Mouse (Mus musculus) myocyte (in vitro differentiated cells): ENCODE data around the gene Srpk3. TPM values are rescaled to one million over a fixed set of nuclear protein-coding genes. Genes with fewer than 3 reads are reported as not detected.
"Not testable (repeated sequence)": the region's sequence is repeated elsewhere in the genome, so short reads cannot be mapped to it uniquely, and the experiment has no call there.

Experiments
- H3K27me3 ChIP-seq: one replicate; pipeline ENCODE4 v1.6.1; 2011; ENCODE audit not compliant: control insufficient read depth, insufficient read depth, insufficient read length
- H3K36me3 ChIP-seq: one replicate; pipeline ENCODE4 v1.6.1; 2011; ENCODE audit not compliant: control insufficient read depth, insufficient read depth
- H3K4me2 ChIP-seq: one replicate; pipeline ENCODE4 v1.6.1; 2011; ENCODE audit warnings: low read depth, control low read depth
- H3K4me3 ChIP-seq: one replicate; pipeline ENCODE4 v1.5.1; 2011; ENCODE audit warnings: mild to moderate bottlenecking, control low read depth, moderate library complexity
- H3K79me2 ChIP-seq: one replicate; pipeline ENCODE4 v1.6.1; 2011; ENCODE audit not compliant: control insufficient read depth, insufficient read depth
- H3ac ChIP-seq: one replicate; pipeline ENCODE4 v1.6.1; 2011; ENCODE audit not compliant: control insufficient read depth, insufficient read length
- CEBPB ChIP-seq: IDR thresholded peaks from 2 replicates; pipeline ENCODE4 v1.6.1; 2011; ENCODE audit warnings: mild to moderate bottlenecking, moderate library complexity; ENCODE audit not compliant: poor library complexity, insufficient read depth, severe bottlenecking
- E2F4 ChIP-seq: IDR thresholded peaks from one replicate; pipeline ENCODE4 v1.6.1; 2011; ENCODE audit warnings: mild to moderate bottlenecking, control low read depth, moderate library complexity; ENCODE audit not compliant: insufficient read depth
- MAX ChIP-seq: IDR thresholded peaks from one replicate; pipeline ENCODE4 v1.6.1; 2011; ENCODE audit warnings: low read depth, mild to moderate bottlenecking, control low read depth
- MYOD1 ChIP-seq, 3 experiments: IDR thresholded peaks; one replicate each; pipeline ENCODE4 v1.6.1; 2011; ENCODE audit warnings: control low read depth in 2 of 3, low read depth in 2 of 3, mild to moderate bottlenecking in 2 of 3, moderate library complexity in 1 of 3; ENCODE audit not compliant: insufficient read length in 2 of 3, control insufficient read depth in 1 of 3
- MYOG ChIP-seq, 3 experiments: IDR thresholded peaks; one replicate each; pipeline ENCODE4 v1.6.1; 2011; ENCODE audit warnings: control low read depth in 2 of 3, low read depth in 2 of 3, mild to moderate bottlenecking in 2 of 3; ENCODE audit not compliant: insufficient read length in 2 of 3, control insufficient read depth in 1 of 3, insufficient read depth in 1 of 3
- POLR2A ChIP-seq: IDR thresholded peaks from one replicate; pipeline ENCODE4 v1.6.1; 2011; ENCODE audit warnings: low read depth, mild to moderate bottlenecking, control low read depth, moderate library complexity; ENCODE audit not compliant: insufficient read length
- POLR2AphosphoS2 ChIP-seq: IDR thresholded peaks from one replicate; pipeline ENCODE4 v1.6.1; 2011; ENCODE audit warnings: low read depth, control low read depth; ENCODE audit not compliant: insufficient read length
- REST ChIP-seq: IDR thresholded peaks from one replicate; pipeline ENCODE4 v1.6.1; 2011; ENCODE audit warnings: mild to moderate bottlenecking, control low read depth, moderate library complexity; ENCODE audit not compliant: insufficient read depth, insufficient read length
- SRF ChIP-seq: IDR thresholded peaks from one replicate; pipeline ENCODE4 v1.6.1; 2011; ENCODE audit warnings: low read depth; ENCODE audit not compliant: control insufficient read depth, insufficient read length
- TCF12 ChIP-seq: IDR thresholded peaks from one replicate; pipeline ENCODE4 v1.6.1; 2011; ENCODE audit warnings: mild to moderate bottlenecking, control low read depth; ENCODE audit not compliant: poor library complexity, insufficient read depth, severe bottlenecking
- TCF3 ChIP-seq: IDR thresholded peaks from one replicate; pipeline ENCODE4 v1.6.1; 2011; ENCODE audit warnings: low read depth, control low read depth; ENCODE audit not compliant: insufficient read length
- USF1 ChIP-seq: IDR thresholded peaks from one replicate; pipeline ENCODE4 v1.6.1; 2011; ENCODE audit warnings: low read depth, mild to moderate bottlenecking, control low read depth, moderate library complexity
- polyA plus RNA-seq: library from polyadenylated mRNA; unstranded; fragments of >200 nt; fragmentation: generic; extraction: Trizol; gene quantifications from one replicate; pipeline ENCODE4 v1.2.1, GENCODE M21; 2012; ENCODE audit warnings: missing spikeins

Gene Srpk3
- polyA plus RNA-seq = 16.9 TPM

DNA sequence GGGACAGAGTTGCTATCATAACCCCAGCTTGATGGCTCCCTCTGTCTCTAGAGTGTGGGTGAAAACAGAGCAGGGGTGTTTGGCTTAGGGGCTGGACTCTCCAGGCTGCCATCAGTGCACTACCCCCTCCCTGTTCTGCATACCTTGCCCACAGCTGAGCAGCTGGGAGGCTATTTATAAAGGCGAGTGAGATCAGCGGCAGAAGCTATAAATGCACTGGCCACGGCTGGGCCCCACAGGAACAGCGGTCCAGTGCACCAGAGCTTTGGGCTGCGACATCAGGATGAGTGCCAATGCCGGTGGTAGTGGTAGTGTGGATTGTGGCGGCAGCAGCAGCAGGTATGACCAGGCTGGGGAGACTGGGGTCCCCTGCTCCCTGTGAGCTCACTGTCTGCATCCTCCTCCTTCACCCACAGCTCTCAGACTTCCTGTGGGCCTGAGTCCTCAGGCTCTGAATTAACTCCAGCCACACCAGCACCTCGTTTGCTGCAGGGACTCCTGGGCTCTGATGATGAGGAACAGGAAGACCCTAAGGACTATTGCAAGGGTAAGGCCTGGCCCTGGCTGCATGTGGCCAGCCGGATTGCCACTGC, at the start of gene Srpk3:
Gene Srpk3, plus strand, starts transcription at position 238 of the 593 bp plus-strand sequence.
- Histone ChIP-seq H3ac (no peak within 1 kb of the TSS), H3K4me3 (peak within 1 kb of the TSS; percentile 6), H3K27me3 (no peaks in the 10 kb centered on the region), H3K4me2 (peak within 1 kb of the TSS; percentile 55), H3K79me2 (no peaks in the 10 kb centered on the region), H3K36me3 (peaks cover 9% of the 10 kb centered on the region)
- TF ChIP-seq CEBPB (no peak), REST (no peak), MYOD1 (IDR thresholded peaks at IDR 0.05; ENCODE audit: control insufficient read depth in 1 of 3, insufficient read length in 2 of 3, low read depth in 2 of 3) (peak in 2 of 3 experiments; percentile 41 to 76), TCF12 (no peak), E2F4 (no peak), USF1 (no peak), POLR2A (peak; percentile 72), SRF (no peak), MYOG (IDR thresholded peaks at IDR 0.05; ENCODE audit: control insufficient read depth in 1 of 3, insufficient read depth in 1 of 3, insufficient read length in 2 of 3, low read depth in 2 of 3) (peak in 2 of 3 experiments; percentile 66 to 86), POLR2AphosphoS2 (peak; percentile 90)

GRCm38 (mm10) chrX:73730908-73731307, 43.3 kb upstream of the Srpk3 start:
- Histone ChIP-seq H3ac (no peak overlapping the region), H3K27me3 (no peaks in the 10 kb centered on the region), H3K79me2 (no peaks in the 10 kb centered on the region), H3K4me2 (no peak overlapping the region), H3K36me3 (no peaks in the 10 kb centered on the region), H3K4me3 (no peak overlapping the region)
- TF ChIP-seq REST = no peak

GRCm38 (mm10) chrX:73738155-73738554, 36.0 kb upstream of the Srpk3 start:
- no peak overlapping the region for H3K4me2 ChIP-seq
- H3ac ChIP-seq = no peak overlapping the region
- no peaks in the 10 kb centered on the region for H3K27me3 ChIP-seq
- H3K79me2 ChIP-seq = no peaks in the 10 kb centered on the region
- H3K36me3 ChIP-seq = no peaks in the 10 kb centered on the region
- TF ChIP-seq MYOG (IDR thresholded peaks at IDR 0.05; ENCODE audit: control insufficient read depth in 1 of 3, insufficient read depth in 1 of 3, insufficient read length in 2 of 3, low read depth in 2 of 3) (no peak), MYOD1 (IDR thresholded peaks at IDR 0.05; ENCODE audit: control insufficient read depth in 1 of 3, insufficient read length in 2 of 3, low read depth in 2 of 3) (no peak), POLR2AphosphoS2 (no peak), SRF (no peak), POLR2A (no peak), USF1 (no peak), E2F4 (no peak), TCF12 (no peak)
- no peak overlapping the region for H3K4me3 ChIP-seq

- H3K4me3 ChIP-seq = no peak overlapping the region
- no peak overlapping the region for H3ac ChIP-seq
- no peak overlapping the region for H3K4me2 ChIP-seq
- H3K79me2 ChIP-seq = no peaks in the 10 kb centered on the region
- no peaks in the 10 kb centered on the region for H3K36me3 ChIP-seq
- H3K27me3 ChIP-seq = no peaks in the 10 kb centered on the region
- no peak for TF ChIP-seq TCF12
- TF ChIP-seq POLR2AphosphoS2 = no peak
- TF ChIP-seq USF1 = no peak
- no peak for TF ChIP-seq MAX
- no peak for TF ChIP-seq SRF
- no peak for TF ChIP-seq E2F4
- TF ChIP-seq REST = no peak
- no peak for TF ChIP-seq MYOG (IDR thresholded peaks at IDR 0.05; ENCODE audit: control insufficient read depth in 1 of 3, insufficient read depth in 1 of 3, insufficient read length in 2 of 3, low read depth in 2 of 3)
- no peak for TF ChIP-seq TCF3
- TF ChIP-seq CEBPB = no peak
- no peak for TF ChIP-seq POLR2A
Measured at GRCm38 (mm10) chrX:73739151-73739550, 35.1 kb upstream of the Srpk3 start.

GRCm38 (mm10) chrX:73739841-73740240, 34.4 kb upstream of the Srpk3 start:
- H3K4me3 ChIP-seq, H3K36me3 ChIP-seq, H3K79me2 ChIP-seq, H3K4me2 ChIP-seq, H3K27me3 ChIP-seq, H3ac ChIP-seq: not testable (repeated sequence)
